Mouse (Mus musculus) ES-Bruce4 (cell line): Measurements from ENCODE around the gene Hoxd13.

Source experiments
- CTCF ChIP-seq: IDR thresholded peaks from one replicate; pipeline ENCODE4 v1.8.1; 2011; ENCODE audit warnings: low read depth, low read length
- EP300 ChIP-seq: IDR thresholded peaks from 2 replicates; pipeline ENCODE4 v1.6.1; 2011; ENCODE audit warnings: low read depth, low read length; ENCODE audit not compliant: insufficient read depth
- POLR2A ChIP-seq: IDR thresholded peaks from one replicate; pipeline ENCODE4 v1.8.1; 2011; ENCODE audit warnings: low read length; ENCODE audit not compliant: insufficient read depth

- TF ChIP-seq POLR2A (no peak), CTCF (no peak), EP300 (no peak)
Observed at GRCm38 (mm10) chr2:74705467-74706089, 37.5 kb downstream of the Hoxd13 start.
